Mouse (Mus musculus) erythroid progenitor cell, adult 5-6 weeks (primary cell): Measurements from ENCODE around the gene Ackr1. TPM values are rescaled to one million over a fixed set of nuclear protein-coding genes. Genes with fewer than 3 reads are reported as not detected.
A peak's percentile ranks its signal among the peaks of the same experiment; 100 is the strongest.

Source experiments
- ATAC-seq: replicated peaks from 2 replicates; pipeline ENCODE4 v1.8.0; 2016; ENCODE audit warnings: moderate number of reproducible peaks, mild to moderate bottlenecking, moderate TSS enrichment, inconsistent platforms; ENCODE audit not compliant: poor library complexity, low FRiP score, severe bottlenecking
- total RNA-seq, 2 experiments: library from RNA; stranded (forward) in 1 of 2; stranded (reverse) in 1 of 2; fragments of 150-400 nt in 1 of 2; fragments of 186-747, 209-891 nt in 1 of 2; gene quantifications; 2 replicates each; pipeline versions ENCODE4 v1.2.3 to v1.2.4; 2015 to 2017; ENCODE audit warnings: low replicate concordance in 2 of 2

Ackr1 gene
- total RNA-seq, 2 experiments from 2014 or later, result 67.1 to 223 TPM

- peak; percentile 58; the same call in 1 of the 2 replicates for ATAC-seq
Measured at GRCm38 (mm10) chr1:173350372-173350957, 16.9 kb upstream of the Ackr1 start, which contains the start of gene Aim2. TSS of gene Aim2 (plus strand) at chr1:173350879.

GRCm38 (mm10) chr1:173349946-173350345 is 16.4 kb upstream of the Ackr1 start:
- ATAC-seq, result peak; percentile 85

- ATAC-seq, result no peak
Measured at GRCm38 (mm10) chr1:173349192-173349591, 15.6 kb upstream of the Ackr1 start.

- no peak for ATAC-seq
Measured at GRCm38 (mm10) chr1:173348527-173348926, 15.0 kb upstream of the Ackr1 start.

- ATAC-seq, result no peak
Measured at GRCm38 (mm10) chr1:173345112-173345511, 11.6 kb upstream of the Ackr1 start.

GRCm38 (mm10) chr1:173343934-173344333 is 10.4 kb upstream of the Ackr1 start:
- ATAC-seq, result no peak

- ATAC-seq, result no peak
Measured at GRCm38 (mm10) chr1:173342425-173342824, 8.9 kb upstream of the Ackr1 start.

GRCm38 (mm10) chr1:173339543-173339942 is 6.0 kb upstream of the Ackr1 start:
- peak; percentile 87 for ATAC-seq

- no peak for ATAC-seq
Measured at GRCm38 (mm10) chr1:173337008-173337407, 3.5 kb upstream of the Ackr1 start.

GRCm38 (mm10) chr1:173335903-173336302 is 2.4 kb upstream of the Ackr1 start:
- no peak for ATAC-seq

GRCm38 (mm10) chr1:173332418-173332817 is 1.1 kb downstream of the Ackr1 start:
- ATAC-seq, result peak; percentile 15

- no peak for ATAC-seq
Measured at GRCm38 (mm10) chr1:173329743-173330142, 3.8 kb downstream of the Ackr1 start.

GRCm38 (mm10) chr1:173329185-173329584 is 4.4 kb downstream of the Ackr1 start:
- peak; percentile 52 for ATAC-seq

- ATAC-seq, result no peak
Measured at GRCm38 (mm10) chr1:173328446-173328845, 5.1 kb downstream of the Ackr1 start.

GRCm38 (mm10) chr1:173326552-173326951 is 7.0 kb downstream of the Ackr1 start:
- ATAC-seq, result no peak

- no peak for ATAC-seq
Measured at GRCm38 (mm10) chr1:173325395-173325794, 8.2 kb downstream of the Ackr1 start.

- no peak for ATAC-seq
Measured at GRCm38 (mm10) chr1:173324961-173325360, 8.6 kb downstream of the Ackr1 start.

GRCm38 (mm10) chr1:173323839-173324585 is 9.5 kb downstream of the Ackr1 start:
- ATAC-seq, result peak; percentile 67

- no peak for ATAC-seq
Measured at GRCm38 (mm10) chr1:173322249-173322627, 11.3 kb downstream of the Ackr1 start.

GRCm38 (mm10) chr1:173321593-173322248 is 11.8 kb downstream of the Ackr1 start:
- ATAC-seq, result 0 out of 2 replicates have a peak, but pooled peaks have one; percentile 28
